Mouse (Mus musculus): ENCODE data around the gene Rassf3. TPM values are rescaled to one million over a fixed set of nuclear protein-coding genes. Genes with fewer than 3 reads are reported as not detected.
A peak's percentile ranks its signal among the peaks of the same experiment; 100 is the strongest.

Rassf3 gene
- total and polyA plus RNA-seq, 3 experiments = 4.0 to 9.0 (median 7.3) TPM

DNA sequence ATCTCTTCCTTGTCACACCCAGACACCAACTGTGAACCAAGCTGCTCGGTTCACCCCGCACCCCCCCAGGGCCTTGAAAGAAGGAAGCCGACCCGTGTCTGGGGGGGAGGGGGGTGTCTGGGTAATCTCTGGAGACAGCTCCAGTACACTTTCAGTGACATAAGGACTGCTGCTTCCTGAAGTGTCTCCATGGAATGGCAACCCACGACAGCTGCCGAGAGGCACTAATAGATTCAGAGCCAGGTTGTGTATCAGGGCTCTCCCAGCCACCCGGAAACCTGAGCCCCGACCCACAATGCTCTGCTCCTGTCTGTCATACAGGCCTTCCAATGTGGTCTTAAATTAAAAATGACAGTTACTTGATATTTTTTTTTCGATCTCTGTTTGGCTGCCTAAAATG, 89.8 kb downstream of the Rassf3 start:
- Histone ChIP-seq H3K4me3 (replicated peaks in 1 of 3; ENCODE audit: low read depth in 2 of 3, low read length in 2 of 3, poor library complexity in 1 of 3) (no peak overlapping the region), H3K79me2 (replicated peaks; ENCODE audit: control insufficient read depth, extremely low read depth, insufficient read depth, poor library complexity, severe bottlenecking) (no peaks in the 10 kb centered on the region), H3K4me2 (ENCODE audit: insufficient read depth, low read depth, poor library complexity, severe bottlenecking) (no peak overlapping the region), H3K36me3 (replicated peaks in 1 of 2; ENCODE audit: control insufficient read depth in 1 of 2, insufficient read depth in 1 of 2, low read length in 1 of 2) (peaks cover 90 to 99% of the 10 kb centered on the region in 2 experiments), H3K27me3 (replicated peaks) (no peaks in the 10 kb centered on the region), H3K4me1 (ENCODE audit: control insufficient read depth in 1 of 2, insufficient read depth in 2 of 2) (peaks cover 4 to 5% of the 10 kb centered on the region in 2 experiments; a peak in 3 of 4 replicates), H3K27ac (ENCODE audit: insufficient read depth, low read depth) (no peak overlapping the region), H3K9me3 (replicated peaks; ENCODE audit: low read length) (no peaks in the 10 kb centered on the region), H3K9ac (ENCODE audit: insufficient read depth, low read depth) (no peak overlapping the region)
- no peak for DNase-seq (ENCODE audit: extremely low read depth)
- dilution Hi-C loops (cut with MboI; ENCODE audit: extremely low pct_ligation_motif_present, extremely low pct_unique_long_range_greater_than_20kb, low sequenced_read_pairs) = no loop called here
- in situ Hi-C loops (cut with MboI; ENCODE audit: low pct_ligation_motif_present, low pct_unique_long_range_greater_than_20kb, low sequenced_read_pairs) = no loop called here
- TF ChIP-seq GABPA (IDR thresholded peaks at IDR 0.05; ENCODE audit: insufficient replicate concordance, low read depth, low read length) (no peak), MAFK (IDR thresholded peaks at IDR 0.05; ENCODE audit: insufficient replicate concordance, low read length) (no peak), UBTF (IDR thresholded peaks at IDR 0.05; ENCODE audit: low read depth, low read length) (no peak), USF1 (IDR thresholded peaks at IDR 0.05; ENCODE audit: low read depth, low read length) (no peak), POLR2AphosphoS2 (IDR thresholded peaks at IDR 0.05; ENCODE audit: low read depth, low read length) (no peak), JUND (conservative IDR thresholded peaks at IDR 0.05; ENCODE audit: low read depth, low read length) (no peak), USF2 (conservative IDR thresholded peaks at IDR 0.05; ENCODE audit: low read depth, low read length) (no peak)

- Histone ChIP-seq H3K27me3 (replicated peaks) (no peaks in the 10 kb centered on the region), H3K36me3 (replicated peaks in 1 of 2; ENCODE audit: control insufficient read depth in 1 of 2, insufficient read depth in 1 of 2, low read length in 1 of 2) (peaks cover 90 to 99% of the 10 kb centered on the region in 2 experiments), H3K4me1 (ENCODE audit: control insufficient read depth in 1 of 2, insufficient read depth in 2 of 2) (peaks cover 4 to 5% of the 10 kb centered on the region in 2 experiments; a peak in 3 of 4 replicates), H3K4me2 (ENCODE audit: insufficient read depth, low read depth, poor library complexity, severe bottlenecking) (no peak overlapping the region), H3K9me3 (replicated peaks; ENCODE audit: low read length) (no peaks in the 10 kb centered on the region), H3K9ac (ENCODE audit: insufficient read depth, low read depth) (no peak overlapping the region), H3K27ac (ENCODE audit: insufficient read depth, low read depth) (no peak overlapping the region), H3K4me3 (replicated peaks in 1 of 3; ENCODE audit: low read depth in 2 of 3, low read length in 2 of 3, poor library complexity in 1 of 3) (no peak overlapping the region), H3K79me2 (replicated peaks; ENCODE audit: control insufficient read depth, extremely low read depth, insufficient read depth, poor library complexity, severe bottlenecking) (no peaks in the 10 kb centered on the region)
- DNase-seq (ENCODE audit: extremely low read depth) = no peak
- TF ChIP-seq NRF1 (IDR thresholded peaks at IDR 0.05; ENCODE audit: low read depth, low read length) = no peak
- TF ChIP-seq GABPA (IDR thresholded peaks at IDR 0.05; ENCODE audit: insufficient replicate concordance, low read depth, low read length) = no peak
- no peak for TF ChIP-seq NELFE (IDR thresholded peaks at IDR 0.05; ENCODE audit: low read depth, low read length)
- TF ChIP-seq SIN3A (IDR thresholded peaks at IDR 0.05; ENCODE audit: low read length) = no peak
- in situ Hi-C loops (cut with MboI; ENCODE audit: low pct_ligation_motif_present, low pct_unique_long_range_greater_than_20kb, low sequenced_read_pairs) (no loop called here), dilution Hi-C loops (cut with MboI; ENCODE audit: extremely low pct_ligation_motif_present, extremely low pct_unique_long_range_greater_than_20kb, low sequenced_read_pairs) (no loop called here)
These were observed 90.5 kb downstream of the Rassf3 start for GRCm38 (mm10) chr10:121385695-121386094.

DNA sequence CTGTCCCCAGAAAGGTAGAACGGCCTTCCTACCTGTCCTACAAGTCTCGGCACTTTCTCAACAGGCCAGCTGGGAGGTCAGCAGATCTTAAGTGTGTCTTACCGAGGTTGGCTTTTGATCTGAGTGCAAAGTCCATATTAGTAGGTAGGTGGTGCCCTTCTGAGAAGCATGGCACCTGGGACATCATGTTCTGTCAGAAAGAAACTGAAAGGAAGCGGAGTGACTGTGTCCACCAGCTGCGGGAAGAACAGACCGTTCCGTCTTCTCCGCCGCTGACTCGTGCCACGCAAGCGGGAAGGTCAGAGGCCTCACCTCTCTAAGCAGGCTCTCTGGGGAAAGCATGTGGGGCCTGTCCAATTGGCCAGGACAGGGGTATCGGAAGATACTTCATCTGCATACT, 91.4 kb downstream of the Rassf3 start:
- 0 out of 2 replicates have a peak overlapping the region, but pooled peaks have one; percentile 3 for H3K4me2 ChIP-seq (ENCODE audit: insufficient read depth, low read depth, poor library complexity, severe bottlenecking)
- no peaks in the 10 kb centered on the region for H3K9me3 ChIP-seq (replicated peaks; ENCODE audit: low read length)
- peaks cover 85 to 97% of the 10 kb centered on the region in 2 experiments for H3K36me3 ChIP-seq (replicated peaks in 1 of 2; ENCODE audit: control insufficient read depth in 1 of 2, insufficient read depth in 1 of 2, low read length in 1 of 2)
- in situ Hi-C loops (cut with MboI; ENCODE audit: low pct_ligation_motif_present, low pct_unique_long_range_greater_than_20kb, low sequenced_read_pairs) (no loop called here), dilution Hi-C loops (cut with MboI; ENCODE audit: extremely low pct_ligation_motif_present, extremely low pct_unique_long_range_greater_than_20kb, low sequenced_read_pairs) (no loop called here)
- peaks cover 4 to 5% of the 10 kb centered on the region in 2 experiments; a peak in 3 of 4 replicates for H3K4me1 ChIP-seq (ENCODE audit: control insufficient read depth in 1 of 2, insufficient read depth in 2 of 2)
- H3K9ac ChIP-seq (ENCODE audit: insufficient read depth, low read depth) = no peak overlapping the region
- no peak overlapping the region for H3K4me3 ChIP-seq (replicated peaks in 1 of 3; ENCODE audit: low read depth in 2 of 3, low read length in 2 of 3, poor library complexity in 1 of 3)
- peak overlapping the region; percentile 72 for H3K27ac ChIP-seq (ENCODE audit: insufficient read depth, low read depth)
- no peaks in the 10 kb centered on the region for H3K79me2 ChIP-seq (replicated peaks; ENCODE audit: control insufficient read depth, extremely low read depth, insufficient read depth, poor library complexity, severe bottlenecking)
- no peaks in the 10 kb centered on the region for H3K27me3 ChIP-seq (replicated peaks)
- DNase-seq (ENCODE audit: extremely low read depth) = peak; percentile 25
- 0 out of 2 replicates have a peak, but pooled peaks have one; percentile 37 for TF ChIP-seq JUND (conservative IDR thresholded peaks at IDR 0.05; ENCODE audit: low read depth, low read length)
- TF ChIP-seq KAT2A (IDR thresholded peaks at IDR 0.05; ENCODE audit: insufficient replicate concordance, low read length) = no peak
- no peak for TF ChIP-seq TBP (conservative IDR thresholded peaks at IDR 0.05; ENCODE audit: low read depth, low read length)
- TF ChIP-seq USF2 (conservative IDR thresholded peaks at IDR 0.05; ENCODE audit: low read depth, low read length) = no peak
- TF ChIP-seq HCFC1 (IDR thresholded peaks at IDR 0.05; ENCODE audit: low read depth, low read length) = no peak
- TF ChIP-seq CHD2 (IDR thresholded peaks at IDR 0.05; ENCODE audit: low read length) = no peak; the same call in 1 of the 2 replicates
- peak; percentile 86 for TF ChIP-seq IRF4 (IDR thresholded peaks at IDR 0.05; ENCODE audit: low read depth, low read length)
- TF ChIP-seq CTCF (conservative IDR thresholded peaks at IDR 0.05 in 1 of 2, IDR thresholded peaks at IDR 0.05 in 1 of 2; ENCODE audit: low read depth in 2 of 2, low read length in 2 of 2) = peak in 1 of 2 experiments; percentile 49; a peak in 2 of 4 replicates
- TF ChIP-seq MAZ (IDR thresholded peaks at IDR 0.05; ENCODE audit: low read depth, low read length) = no peak
- TF ChIP-seq EP300 (IDR thresholded peaks at IDR 0.05; ENCODE audit: low read length) = peak; percentile 82
- no peak for TF ChIP-seq PAX5 (IDR thresholded peaks at IDR 0.05; ENCODE audit: low read length)
- TF ChIP-seq BHLHE40 (IDR thresholded peaks at IDR 0.05; ENCODE audit: low read depth, low read length) = peak; percentile 98
- no peak for TF ChIP-seq GABPA (IDR thresholded peaks at IDR 0.05; ENCODE audit: insufficient replicate concordance, low read depth, low read length)
- 0 out of 2 replicates have a peak, but pooled peaks have one; percentile 24 for TF ChIP-seq ELF1 (IDR thresholded peaks at IDR 0.05; ENCODE audit: low read depth, low read length)
- TF ChIP-seq RAD21 (IDR thresholded peaks at IDR 0.05; ENCODE audit: low read depth, low read length) = no peak; the same call in 1 of the 2 replicates
- peak; percentile 62; the same call in 1 of the 2 replicates for TF ChIP-seq SIN3A (IDR thresholded peaks at IDR 0.05; ENCODE audit: low read length)
- peak; percentile 71 for TF ChIP-seq MYC (IDR thresholded peaks at IDR 0.05; ENCODE audit: low read depth, low read length)
- no peak for TF ChIP-seq USF1 (IDR thresholded peaks at IDR 0.05; ENCODE audit: low read depth, low read length)
- no peak for TF ChIP-seq MAX (IDR thresholded peaks at IDR 0.05; ENCODE audit: low read length)
- TF ChIP-seq MAFK (IDR thresholded peaks at IDR 0.05; ENCODE audit: insufficient replicate concordance, low read length) = no peak

All from CH12.LX (cell line).